Mouse (Mus musculus): ENCODE data around the gene Cltc. TPM values are rescaled to one million over a fixed set of nuclear protein-coding genes. Genes with fewer than 3 reads are reported as not detected.
"Not testable (repeated sequence)": the region's sequence is repeated elsewhere in the genome, so short reads cannot be mapped to it uniquely, and the experiment has no call there.

Gene Cltc
- polyA plus RNA-seq, 1 experiment from 2014 or later, result 159 TPM

DNA sequence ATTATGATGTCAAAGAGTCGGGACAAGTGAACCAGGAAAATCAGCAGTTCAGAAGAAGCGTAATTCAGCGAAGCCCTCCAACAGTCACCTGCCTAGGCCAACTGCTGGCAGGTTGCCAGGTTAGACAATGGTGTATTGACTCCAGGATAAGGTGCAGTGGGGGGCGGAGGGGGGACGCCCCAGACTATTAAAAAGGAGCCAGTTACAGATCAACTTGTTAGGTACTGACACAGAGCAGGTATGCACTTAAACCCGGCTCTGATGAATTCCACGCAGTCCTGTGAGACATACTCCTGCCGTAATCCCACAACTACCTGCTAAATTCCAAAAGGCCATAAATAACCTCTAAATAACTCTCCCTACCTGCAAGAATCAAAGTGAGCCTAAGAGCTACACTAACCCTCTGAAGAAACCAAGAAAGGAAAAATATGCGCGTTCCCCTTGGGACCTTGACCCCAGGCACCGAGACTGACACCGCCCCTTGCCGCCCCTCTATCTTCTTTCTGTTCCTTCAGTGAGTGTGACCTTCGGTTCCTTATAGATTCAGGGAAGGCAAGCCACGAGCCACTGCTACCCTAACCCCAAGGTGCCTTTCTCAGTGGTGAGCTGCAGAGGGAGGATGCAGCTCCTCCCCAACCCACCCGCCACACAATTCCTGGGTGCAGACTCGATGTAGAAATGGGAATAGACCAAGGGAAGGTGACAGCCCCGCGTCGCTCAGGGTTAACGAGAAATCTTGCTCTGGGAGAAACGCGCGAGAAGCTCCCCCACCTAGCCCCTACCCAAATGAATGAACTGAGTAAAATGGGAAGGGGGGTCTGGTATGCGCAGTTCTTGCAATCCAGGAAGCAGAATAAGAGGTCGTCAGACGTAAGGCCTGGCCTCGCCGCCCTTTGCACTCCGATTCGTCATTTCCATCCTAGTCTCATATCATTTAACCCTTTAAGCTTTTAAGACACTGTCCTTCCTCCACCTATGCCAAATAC lies 916 bp downstream of the Cltc start:
- Histone ChIP-seq H3K9ac (peak overlapping the region; percentile 96), H3K36me3 (replicated peaks) (no peaks in the 10 kb centered on the region), H3K27ac (peak overlapping the region; percentile 96), H3K27me3 (no peaks in the 10 kb centered on the region), H3K4me3 (replicated peaks) (peak overlapping the region; percentile 96), H3K9me3 (no peaks in the 10 kb centered on the region), H3K4me2 (peak overlapping the region; percentile 87), H3K4me1 (peaks cover 25% of the 10 kb centered on the region)
- ATAC-seq (ENCODE audit: low FRiP score), result peak; percentile 15; the same call in 1 of the 2 replicates
- WGBS, result 4% methylated on average over 31 of the region's 31 CpGs

GRCm38 (mm10) chr11:86752404-86752803 lies 5.0 kb downstream of the Cltc start:
- H3K36me3 ChIP-seq (replicated peaks), result no peaks in the 10 kb centered on the region; the same call in 1 of the 2 replicates
- H3K27me3 ChIP-seq, result no peaks in the 10 kb centered on the region
- no peak for ATAC-seq (ENCODE audit: low FRiP score)
- H3K9ac ChIP-seq, result no peak overlapping the region
- no peak overlapping the region for H3K4me2 ChIP-seq
- H3K4me3 ChIP-seq (replicated peaks), result no peak overlapping the region
- H3K27ac ChIP-seq, result no peak overlapping the region
- peaks cover 24% of the 10 kb centered on the region for H3K4me1 ChIP-seq
- no peaks in the 10 kb centered on the region for H3K9me3 ChIP-seq

DNA sequence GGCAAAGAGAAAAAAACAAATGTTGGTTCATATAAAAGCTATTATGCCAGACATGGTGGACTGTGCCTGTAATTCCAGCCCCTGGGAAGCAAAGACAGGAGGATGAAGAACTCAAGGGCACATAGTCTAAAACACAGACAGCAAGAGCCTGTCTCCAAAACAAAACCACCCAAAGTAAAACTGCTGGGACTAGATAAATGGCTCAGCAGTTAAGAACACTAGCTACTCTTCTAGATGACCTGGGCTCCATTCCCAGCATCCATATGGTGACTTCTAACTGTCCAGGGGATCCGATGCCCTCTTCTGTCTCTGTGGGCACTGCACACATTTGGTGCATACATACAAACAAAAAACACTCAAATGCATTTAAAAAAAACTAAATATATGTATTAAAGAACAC lies 6.4 kb downstream of the Cltc start:
- H3K4me2 ChIP-seq, result no peak overlapping the region
- H3K27me3 ChIP-seq, result no peaks in the 10 kb centered on the region
- H3K4me3 ChIP-seq (replicated peaks), result no peak overlapping the region
- H3K4me1 ChIP-seq, result peaks cover 23% of the 10 kb centered on the region
- no peaks in the 10 kb centered on the region; the same call in 1 of the 2 replicates for H3K36me3 ChIP-seq (replicated peaks)
- 96% methylated on average over 1 of the region's 1 CpGs for WGBS
- no peak for ATAC-seq (ENCODE audit: low FRiP score)
- H3K27ac ChIP-seq, result no peak overlapping the region
- no peaks in the 10 kb centered on the region for H3K9me3 ChIP-seq
- no peak overlapping the region for H3K9ac ChIP-seq

GRCm38 (mm10) chr11:86749776-86750423 lies 7.5 kb downstream of the Cltc start:
- Histone ChIP-seq H3K9me3 (no peaks in the 10 kb centered on the region), H3K4me2 (no peak overlapping the region), H3K36me3 (replicated peaks) (no peaks in the 10 kb centered on the region; the same call in 1 of the 2 replicates), H3K4me1 (peaks cover 14% of the 10 kb centered on the region), H3K27ac (no peak overlapping the region), H3K4me3 (replicated peaks) (no peak overlapping the region), H3K9ac (no peak overlapping the region), H3K27me3 (no peaks in the 10 kb centered on the region)
- ATAC-seq (ENCODE audit: low FRiP score), result no peak
- 62% methylated on average over 3 of the region's 3 CpGs for WGBS

DNA sequence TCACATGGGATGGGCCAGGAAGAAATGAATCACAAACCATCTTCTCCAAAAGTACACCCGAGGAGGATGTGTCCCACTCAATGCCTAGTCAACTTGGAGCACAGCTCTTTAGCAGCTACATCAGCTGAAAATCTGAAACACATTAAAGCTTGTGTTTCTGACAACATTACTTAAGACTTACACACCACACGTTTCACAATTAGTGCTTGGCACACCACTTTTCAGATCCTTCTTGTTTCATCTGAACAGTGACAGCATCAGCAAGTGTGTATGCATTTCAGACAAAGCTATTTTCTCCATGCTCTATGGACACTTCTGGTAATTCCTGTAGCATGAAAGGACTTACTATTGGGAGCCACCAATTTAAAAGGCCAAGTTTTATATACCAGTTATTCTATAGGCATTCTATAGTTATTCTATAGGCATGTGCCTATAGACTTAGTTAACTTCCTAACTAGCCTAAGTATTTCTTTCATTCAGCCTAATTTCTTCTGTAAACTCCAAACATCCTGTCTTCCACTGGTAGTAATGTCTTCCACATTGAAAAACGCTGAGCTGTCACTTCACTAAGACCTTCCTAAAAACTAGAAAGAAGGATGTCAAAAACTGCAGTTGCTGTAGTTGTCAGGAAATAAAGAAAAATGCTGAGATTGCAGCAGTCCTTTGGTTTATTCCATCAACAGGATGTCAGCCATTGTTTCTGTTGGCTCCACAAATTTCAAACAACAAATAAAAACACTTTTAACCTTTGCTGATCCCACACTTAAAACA lies 11.5 kb downstream of the Cltc start:
- H3K36me3 ChIP-seq (replicated peaks), result no peaks in the 10 kb centered on the region; the same call in 1 of the 2 replicates
- H3K4me3 ChIP-seq (replicated peaks), result no peak overlapping the region
- peaks cover 9% of the 10 kb centered on the region for H3K4me1 ChIP-seq
- no peaks in the 10 kb centered on the region for H3K9me3 ChIP-seq
- WGBS, result 80% methylated on average over 3 of the region's 3 CpGs
- H3K27ac ChIP-seq, result no peak overlapping the region
- ATAC-seq (ENCODE audit: low FRiP score), result no peak
- H3K27me3 ChIP-seq, result no peaks in the 10 kb centered on the region
- no peak overlapping the region for H3K4me2 ChIP-seq
- H3K9ac ChIP-seq, result no peak overlapping the region

GRCm38 (mm10) chr11:86742605-86743004 lies 14.8 kb downstream of the Cltc start:
- WGBS, result 71% methylated on average over 2 of the region's 2 CpGs
- no peak overlapping the region for H3K27ac ChIP-seq
- no peak for ATAC-seq (ENCODE audit: low FRiP score)

DNA sequence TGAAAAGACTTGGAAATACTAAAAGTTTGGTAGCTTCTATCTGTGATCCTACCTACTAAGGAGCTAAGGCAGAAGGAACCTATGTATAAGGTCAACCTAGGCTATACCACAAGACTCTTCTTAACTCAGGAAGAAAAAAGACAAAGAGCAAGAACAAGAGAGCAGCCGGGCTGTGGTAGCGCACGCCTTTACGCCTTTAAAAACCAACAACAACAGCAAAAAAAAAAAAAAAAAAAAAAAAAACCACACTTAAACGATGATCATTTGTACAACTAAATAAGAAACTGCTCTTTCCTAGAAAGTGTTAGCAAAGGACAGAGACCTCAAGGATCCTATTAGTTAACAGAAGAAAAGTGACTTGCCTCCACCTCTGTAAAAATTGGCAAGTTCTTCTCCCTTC lies 15.9 kb downstream of the Cltc start:
- no peak for ATAC-seq (ENCODE audit: low FRiP score)
- Histone ChIP-seq H3K9ac (no peak overlapping the region), H3K4me2 (no peak overlapping the region), H3K36me3 (replicated peaks) (no peaks in the 10 kb centered on the region), H3K4me3 (replicated peaks) (no peak overlapping the region), H3K9me3 (no peaks in the 10 kb centered on the region), H3K4me1 (no peaks in the 10 kb centered on the region; the same call in 1 of the 2 replicates), H3K27ac (no peak overlapping the region), H3K27me3 (no peaks in the 10 kb centered on the region)
- 97% methylated on average over 5 of the region's 5 CpGs for WGBS

More at GRCm38 (mm10) chr11:86742605-86743004, 14.8 kb downstream of the Cltc start:
- H3K9ac ChIP-seq, result no peak overlapping the region
- H3K27me3 ChIP-seq, result no peaks in the 10 kb centered on the region
- no peaks in the 10 kb centered on the region for H3K9me3 ChIP-seq
- H3K4me3 ChIP-seq (replicated peaks), result no peak overlapping the region
- H3K4me2 ChIP-seq, result no peak overlapping the region
- H3K4me1 ChIP-seq, result peaks cover 4% of the 10 kb centered on the region; the same call in 1 of the 2 replicates
- no peaks in the 10 kb centered on the region for H3K36me3 ChIP-seq (replicated peaks)

DNA sequence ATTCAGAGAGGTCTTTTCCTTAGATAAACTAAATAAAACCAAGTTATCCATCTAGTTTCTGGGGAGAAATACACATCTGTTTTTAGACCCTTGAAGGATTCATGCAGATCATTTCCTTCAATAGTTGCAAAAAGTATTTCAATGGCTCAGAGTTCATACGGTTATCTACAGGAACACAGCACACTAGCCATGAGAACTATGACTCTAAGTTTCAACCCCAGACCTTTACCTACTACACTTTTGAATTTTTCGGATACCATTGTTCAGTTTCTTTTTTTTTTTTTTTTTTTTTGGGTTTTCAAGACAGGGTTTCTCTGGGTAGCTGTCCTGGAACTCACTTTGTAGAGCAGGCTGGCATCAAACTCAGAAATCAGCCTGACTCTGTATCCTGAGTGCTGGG lies 17.9 kb downstream of the Cltc start:
- no peaks in the 10 kb centered on the region for H3K27me3 ChIP-seq

DNA sequence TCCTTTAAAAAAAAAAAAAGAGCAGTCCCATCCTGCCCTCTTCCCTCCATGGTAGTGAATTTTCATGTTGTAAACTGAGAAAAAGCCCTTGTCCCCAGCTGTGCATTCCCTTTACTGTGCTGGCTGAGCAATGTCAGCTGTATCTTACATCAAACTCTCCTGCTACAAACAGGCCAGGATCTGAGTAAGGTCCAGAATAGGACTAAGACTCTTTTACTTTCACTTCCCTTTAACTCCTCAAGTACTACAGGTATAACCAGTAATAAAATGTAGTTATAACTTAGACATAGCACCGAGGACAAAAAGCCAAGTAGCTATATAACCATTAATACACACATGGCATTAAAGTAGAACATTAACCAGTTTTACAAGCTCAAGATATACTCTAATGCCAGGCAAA lies 18.4 kb downstream of the Cltc start:
- Histone ChIP-seq H3K4me2 (no peak overlapping the region), H3K9me3 (no peaks in the 10 kb centered on the region), H3K9ac (no peak overlapping the region), H3K36me3 (replicated peaks) (no peaks in the 10 kb centered on the region), H3K27me3 (no peaks in the 10 kb centered on the region), H3K4me3 (replicated peaks) (no peak overlapping the region), H3K27ac (no peak overlapping the region), H3K4me1 (no peaks in the 10 kb centered on the region)
- WGBS, result 100% methylated on average over 1 of the region's 1 CpGs
- ATAC-seq (ENCODE audit: low FRiP score), result no peak

More for the DNA sequence above, 17.9 kb downstream of the Cltc start:
- no peak overlapping the region for H3K4me2 ChIP-seq
- 91% methylated on average over 2 of the region's 2 CpGs for WGBS
- H3K36me3 ChIP-seq (replicated peaks), result no peaks in the 10 kb centered on the region
- no peak for ATAC-seq (ENCODE audit: low FRiP score)
- H3K9ac ChIP-seq, result no peak overlapping the region
- H3K4me1 ChIP-seq, result no peaks in the 10 kb centered on the region
- no peaks in the 10 kb centered on the region for H3K9me3 ChIP-seq
- H3K27ac ChIP-seq, result no peak overlapping the region
- no peak overlapping the region for H3K4me3 ChIP-seq (replicated peaks)

GRCm38 (mm10) chr11:86738308-86738707 lies 19.1 kb downstream of the Cltc start:
- H3K9ac ChIP-seq; ATAC-seq (ENCODE audit: low FRiP score); H3K27ac ChIP-seq; H3K27me3 ChIP-seq; H3K4me3 ChIP-seq (replicated peaks); H3K4me1 ChIP-seq; H3K4me2 ChIP-seq; H3K9me3 ChIP-seq; H3K36me3 ChIP-seq (replicated peaks): not testable (repeated sequence)
- 96% methylated on average over 1 of the region's 1 CpGs for WGBS

DNA sequence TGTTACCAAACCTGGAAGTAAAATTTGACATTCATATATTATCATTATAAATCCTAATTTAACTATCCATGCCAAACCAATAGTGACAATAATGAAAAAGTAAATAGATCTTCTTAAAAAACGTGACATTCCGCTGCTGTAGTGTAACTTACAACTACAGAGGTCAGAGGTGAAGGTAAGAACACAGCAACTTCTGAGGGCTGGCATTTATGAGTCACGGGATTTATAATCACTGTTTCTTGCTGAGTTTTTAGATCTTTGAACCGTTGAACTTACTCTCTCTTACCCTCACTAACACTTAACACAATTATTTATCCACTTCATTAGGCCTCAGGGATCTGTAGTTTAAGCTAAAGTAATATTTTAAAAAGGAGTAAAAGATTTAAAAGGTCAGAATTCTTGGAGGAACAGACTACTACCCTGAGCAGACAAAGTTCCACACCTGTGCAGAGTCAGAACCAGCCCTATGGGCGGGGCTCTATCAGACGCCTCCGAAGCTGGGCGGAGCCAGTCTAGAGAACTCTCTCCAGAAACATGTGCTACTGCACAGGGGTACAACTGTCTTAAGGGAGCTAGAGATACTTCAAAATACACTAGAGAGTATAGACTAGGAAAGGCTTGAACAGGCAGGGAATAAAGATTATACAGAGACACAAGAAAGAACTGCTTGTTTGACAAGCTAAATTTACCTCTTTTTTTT lies 19.9 kb downstream of the Cltc start:
- WGBS, result 88% methylated on average over 8 of the region's 8 CpGs
- H3K4me1 ChIP-seq, result no peaks in the 10 kb centered on the region
- no peak overlapping the region for H3K4me2 ChIP-seq
- ATAC-seq (ENCODE audit: low FRiP score), result no peak
- no peak overlapping the region for H3K4me3 ChIP-seq (replicated peaks)
- H3K9me3 ChIP-seq, result no peaks in the 10 kb centered on the region
- no peak overlapping the region for H3K27ac ChIP-seq
- H3K36me3 ChIP-seq (replicated peaks), result 0 out of 2 replicates have a peak, but pooled peaks cover 10% of the 10 kb centered on the region
- H3K27me3 ChIP-seq, result no peaks in the 10 kb centered on the region
- no peak overlapping the region for H3K9ac ChIP-seq

All from forebrain, embryonic 12.5 days (tissue).